Mouse (Mus musculus): ENCODE data around the gene Ms4a6b.

DNA sequence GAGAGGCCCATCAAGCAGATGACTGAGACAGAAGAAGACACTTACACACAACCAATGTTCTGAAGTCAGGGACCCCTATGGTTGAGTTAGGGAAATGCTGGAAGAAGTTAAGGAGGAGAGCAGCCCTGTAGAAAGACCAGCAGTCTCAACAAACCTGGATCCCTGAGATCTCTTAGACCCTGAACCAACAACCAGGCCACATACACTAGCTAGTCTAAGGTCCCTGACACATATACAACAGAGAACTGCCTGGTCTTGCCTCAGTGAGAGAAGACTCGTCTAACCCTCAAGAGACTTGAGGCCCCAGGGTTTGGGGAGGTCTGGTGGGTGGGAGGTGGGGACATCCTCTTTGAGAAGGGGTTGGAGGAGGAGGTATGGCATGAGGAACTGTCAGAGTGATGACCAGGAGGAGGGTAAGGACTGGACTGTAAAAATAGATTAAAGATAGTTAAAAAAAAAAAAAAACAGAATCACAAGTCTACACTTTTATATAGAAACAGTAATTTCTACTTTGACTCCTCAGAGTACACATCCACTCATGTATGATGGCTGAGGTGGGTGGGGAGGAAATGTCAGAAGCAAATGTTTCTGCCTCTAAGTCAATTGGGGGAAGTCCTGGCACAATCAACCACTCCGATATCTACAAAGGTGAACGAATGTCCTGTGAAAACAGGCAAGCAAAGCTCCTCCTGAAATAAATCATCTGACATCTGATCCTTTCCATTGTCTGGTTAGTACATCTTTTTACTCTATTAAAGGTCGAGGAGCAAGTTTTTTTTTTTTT lies 24.7 kb upstream of the Ms4a6b start:
- TF ChIP-seq CTCF (IDR thresholded peaks at IDR 0.05; ENCODE audit: extremely low read depth, insufficient read depth, insufficient read length, insufficient replicate concordance) (no peak), POLR2A (IDR thresholded peaks at IDR 0.05; ENCODE audit: low read depth, low read length) (peak; percentile 36; the same call in 1 of the 2 replicates)
